Mouse (Mus musculus) ES-Bruce4 (cell line): ENCODE data around the gene Fam243. TPM values are rescaled to one million over a fixed set of nuclear protein-coding genes. Genes with fewer than 3 reads are reported as not detected.

ENCODE experiments used
- H3K27ac ChIP-seq: 2 replicates; pipeline ENCODE4 v1.5.1; 2012; ENCODE audit warnings: low read length, inconsistent platforms; ENCODE audit not compliant: insufficient read depth
- H3K27me3 ChIP-seq: 2 replicates; pipeline ENCODE4 v1.6.1; 2012; ENCODE audit warnings: mild to moderate bottlenecking, low read length, inconsistent platforms; ENCODE audit not compliant: control insufficient read depth, poor library complexity, insufficient read depth, severe bottlenecking
- H3K36me3 ChIP-seq: 2 replicates; pipeline ENCODE4 v1.6.1; 2012; ENCODE audit warnings: inconsistent platforms, mild to moderate bottlenecking, low read length, moderate library complexity; ENCODE audit not compliant: control insufficient read depth, poor library complexity, insufficient read depth, severe bottlenecking
- H3K4me1 ChIP-seq: one replicate; pipeline ENCODE4 v1.8.1; 2011; ENCODE audit warnings: low read length; ENCODE audit not compliant: control insufficient read depth, insufficient read depth
- H3K4me3 ChIP-seq: 2 replicates; pipeline ENCODE4 v1.5.1; 2011; ENCODE audit warnings: low read depth, mild to moderate bottlenecking, low read length
- H3K9ac ChIP-seq: 2 replicates; pipeline ENCODE4 v1.6.1; 2012; ENCODE audit warnings: low read depth, mild to moderate bottlenecking, inconsistent platforms; ENCODE audit not compliant: poor library complexity, severe bottlenecking
- H3K9me3 ChIP-seq: replicated peaks from 2 replicates; pipeline ENCODE4 v1.6.1; 2012; ENCODE audit warnings: mild to moderate bottlenecking, low read length, inconsistent platforms; ENCODE audit not compliant: control insufficient read depth, poor library complexity, insufficient read depth, severe bottlenecking
- CTCF ChIP-seq: IDR thresholded peaks from one replicate; pipeline ENCODE4 v1.8.1; 2011; ENCODE audit warnings: low read depth, low read length
- EP300 ChIP-seq: IDR thresholded peaks from 2 replicates; pipeline ENCODE4 v1.6.1; 2011; ENCODE audit warnings: low read depth, low read length; ENCODE audit not compliant: insufficient read depth
- POLR2A ChIP-seq: IDR thresholded peaks from one replicate; pipeline ENCODE4 v1.8.1; 2011; ENCODE audit warnings: low read length; ENCODE audit not compliant: insufficient read depth
- polyA plus RNA-seq: library from polyadenylated mRNA; stranded (reverse); fragments of >200 nt; gene quantifications from 2 replicates; pipeline ENCODE4 v1.2.4, GENCODE M21; 2011; ENCODE audit warnings: low read depth; ENCODE audit not compliant: missing spikeins, insufficient read depth, insufficient read length

The Fam243 gene
- polyA plus RNA-seq, 1 experiment, result not detected

DNA sequence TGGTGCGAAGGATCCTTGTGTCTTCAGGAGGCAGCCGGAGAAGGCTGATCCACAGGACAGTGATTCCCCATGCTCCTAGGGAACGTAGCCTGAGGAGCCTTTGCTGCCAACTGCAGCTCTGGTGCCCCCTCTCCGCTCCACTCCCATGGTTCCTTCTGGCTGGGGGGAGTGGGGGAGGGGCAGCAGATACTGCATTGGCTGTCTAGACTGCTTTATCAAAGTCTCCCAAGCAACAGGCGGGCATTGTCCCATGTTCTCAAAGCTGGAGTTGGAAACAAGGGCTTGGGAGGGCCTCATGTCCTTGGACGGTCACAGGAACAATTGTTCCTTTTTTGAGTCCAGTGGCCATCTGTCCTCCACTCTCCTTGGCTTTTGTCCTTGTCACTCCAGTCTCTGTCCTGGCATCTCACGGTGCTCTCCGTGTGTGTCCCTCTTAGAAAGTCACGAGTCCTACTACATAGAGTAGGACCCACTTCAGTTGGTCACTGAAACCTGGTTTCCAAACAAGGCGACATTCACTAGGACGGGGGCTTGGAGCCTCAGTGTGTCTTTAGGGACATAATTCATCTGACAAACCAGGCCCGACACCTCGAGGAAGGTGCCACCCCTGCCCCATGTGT lies 25.2 kb upstream of the Fam243 start:
- Histone ChIP-seq H3K27ac (no peak overlapping the region), H3K4me1 (no peaks in the 10 kb centered on the region), H3K36me3 (no peaks in the 10 kb centered on the region), H3K27me3 (no peaks in the 10 kb centered on the region), H3K9me3 (no peaks in the 10 kb centered on the region), H3K9ac (no peak overlapping the region), H3K4me3 (no peak overlapping the region)
- TF ChIP-seq EP300, result no peak

- Histone ChIP-seq H3K27ac (no peak overlapping the region), H3K4me1 (no peaks in the 10 kb centered on the region), H3K27me3 (no peaks in the 10 kb centered on the region), H3K9me3 (no peaks in the 10 kb centered on the region), H3K36me3 (no peaks in the 10 kb centered on the region), H3K9ac (no peak overlapping the region), H3K4me3 (no peak overlapping the region)
- no peak for TF ChIP-seq EP300
- TF ChIP-seq CTCF, result no peak
- no peak for TF ChIP-seq POLR2A
Observed at GRCm38 (mm10) chr16:92345177-92345576, 23.9 kb upstream of the Fam243 start.

- H3K4me1 ChIP-seq, result no peaks in the 10 kb centered on the region
- H3K9me3 ChIP-seq, result no peaks in the 10 kb centered on the region
- no peaks in the 10 kb centered on the region for H3K27me3 ChIP-seq
- H3K27ac ChIP-seq, result no peak overlapping the region
- peak; percentile 64 for TF ChIP-seq CTCF
- no peak for TF ChIP-seq POLR2A
- TF ChIP-seq EP300, result no peak
- peak overlapping the region; percentile 68 for H3K4me3 ChIP-seq
- no peaks in the 10 kb centered on the region for H3K36me3 ChIP-seq
- no peak overlapping the region for H3K9ac ChIP-seq
Observed at GRCm38 (mm10) chr16:92340612-92341511, 19.6 kb upstream of the Fam243 start.

- no peak overlapping the region for H3K27ac ChIP-seq
- H3K36me3 ChIP-seq, result no peaks in the 10 kb centered on the region
- no peak overlapping the region for H3K9ac ChIP-seq
- TF ChIP-seq POLR2A (no peak), CTCF (peak; percentile 88), EP300 (0 out of 2 replicates have a peak, but pooled peaks have one; percentile 20)
- H3K4me1 ChIP-seq, result no peaks in the 10 kb centered on the region
- H3K9me3 ChIP-seq, result no peaks in the 10 kb centered on the region
- H3K4me3 ChIP-seq, result no peak overlapping the region
- H3K27me3 ChIP-seq, result no peaks in the 10 kb centered on the region
Observed at GRCm38 (mm10) chr16:92336280-92336679, 15.0 kb upstream of the Fam243 start.

DNA sequence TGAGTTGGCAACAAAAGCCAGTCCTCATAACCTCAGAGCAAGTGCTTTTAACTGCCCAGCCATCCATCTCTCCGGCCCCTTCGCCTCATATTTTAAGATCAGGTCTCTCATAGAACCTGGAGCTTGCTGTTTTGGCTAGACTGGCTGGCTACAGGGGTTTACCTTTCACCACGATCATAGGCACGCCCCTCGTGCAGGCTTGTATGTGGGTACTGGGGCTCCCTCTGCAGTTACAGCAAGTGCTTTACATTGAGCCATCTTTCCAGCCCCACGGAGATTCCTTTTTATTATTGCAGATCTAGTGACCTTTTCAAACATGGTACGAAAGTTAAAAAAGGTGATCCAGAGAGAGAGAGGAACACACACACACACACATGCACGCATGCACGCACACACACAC lies 13.4 kb upstream of the Fam243 start:
- TF ChIP-seq POLR2A (no peak), CTCF (peak; percentile 6), EP300 (no peak)
- H3K4me3 ChIP-seq, result no peak overlapping the region
- H3K27me3 ChIP-seq, result no peaks in the 10 kb centered on the region
- H3K4me1 ChIP-seq, result no peaks in the 10 kb centered on the region
- no peak overlapping the region for H3K27ac ChIP-seq
- H3K36me3 ChIP-seq, result no peaks in the 10 kb centered on the region
- no peaks in the 10 kb centered on the region for H3K9me3 ChIP-seq
- H3K9ac ChIP-seq, result no peak overlapping the region

DNA sequence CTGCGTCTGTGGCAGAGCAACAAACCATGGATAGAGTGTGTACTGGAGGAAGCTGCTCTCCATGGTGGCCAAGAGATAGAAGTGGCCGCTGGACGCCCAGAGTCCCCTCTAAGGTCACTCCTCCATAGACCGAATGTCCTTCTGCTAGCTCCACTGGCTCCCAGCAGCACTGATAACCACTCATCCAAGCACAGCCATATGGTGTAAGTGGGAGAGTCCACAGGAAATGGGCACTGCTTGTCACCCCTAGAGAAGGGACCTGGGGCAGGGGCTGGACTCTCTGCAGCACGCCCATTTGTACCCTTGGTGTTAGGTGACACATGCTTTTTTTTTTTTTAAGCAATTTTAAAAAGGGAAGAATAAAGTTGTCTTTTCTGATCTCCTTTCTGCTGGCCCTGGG lies 9.7 kb upstream of the Fam243 start:
- H3K27ac ChIP-seq, result no peak overlapping the region
- H3K9me3 ChIP-seq, result no peaks in the 10 kb centered on the region
- H3K4me1 ChIP-seq, result no peaks in the 10 kb centered on the region
- TF ChIP-seq CTCF, result no peak
- TF ChIP-seq EP300, result no peak
- TF ChIP-seq POLR2A, result no peak
- no peaks in the 10 kb centered on the region for H3K36me3 ChIP-seq
- no peak overlapping the region for H3K9ac ChIP-seq
- no peak overlapping the region for H3K4me3 ChIP-seq
- H3K27me3 ChIP-seq, result no peaks in the 10 kb centered on the region
